Mouse (Mus musculus) left cerebral cortex, adult 11 months (tissue): ENCODE measurements around the gene Stat5a.
A peak's percentile ranks its signal among the peaks of the same experiment; 100 is the strongest.

Experiments
- DNase-seq: peaks from one replicate; pipeline ENCODE4 v3.0.0; 2022; ENCODE audit warnings: low spot score

Stat5a gene

DNA sequence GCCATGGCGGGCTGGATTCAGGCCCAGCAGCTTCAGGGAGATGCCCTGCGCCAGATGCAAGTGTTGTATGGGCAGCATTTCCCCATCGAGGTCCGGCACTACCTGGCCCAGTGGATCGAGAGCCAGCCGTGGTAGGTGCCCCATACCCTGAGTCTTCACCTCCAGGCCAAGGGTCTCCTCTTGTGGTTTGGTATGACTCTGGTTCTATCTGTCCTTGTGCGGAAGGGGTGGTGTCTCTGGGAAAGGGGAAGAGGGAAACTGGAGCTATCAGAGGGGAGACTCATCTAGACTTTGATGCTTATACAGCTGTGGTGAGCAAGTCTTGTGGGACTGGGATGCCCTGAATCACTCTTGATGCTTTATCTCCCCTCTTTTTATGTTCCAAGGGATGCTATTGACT lies 2.2 kb downstream of the Stat5a start:
- DNase-seq = no peak

DNA sequence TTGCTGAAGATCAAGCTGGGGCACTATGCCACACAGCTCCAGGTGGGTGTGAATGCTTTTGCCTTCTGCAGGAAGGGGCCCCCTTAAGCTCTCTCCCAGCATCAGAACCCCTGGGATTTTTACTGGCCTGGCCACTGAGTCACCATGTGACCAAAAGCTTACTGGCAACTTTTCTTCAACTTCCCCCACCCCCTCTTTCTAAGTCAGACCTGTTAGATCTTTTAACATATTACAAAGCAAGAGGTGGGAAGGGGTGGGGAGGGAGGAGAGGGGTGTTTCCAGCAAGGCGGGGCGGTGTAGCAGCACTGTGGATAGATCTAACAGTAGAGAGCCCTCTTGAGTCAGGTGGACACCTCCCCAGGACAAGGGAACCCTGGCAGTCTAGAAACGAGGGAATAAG lies 2.7 kb downstream of the Stat5a start:
- DNase-seq = no peak

DNA sequence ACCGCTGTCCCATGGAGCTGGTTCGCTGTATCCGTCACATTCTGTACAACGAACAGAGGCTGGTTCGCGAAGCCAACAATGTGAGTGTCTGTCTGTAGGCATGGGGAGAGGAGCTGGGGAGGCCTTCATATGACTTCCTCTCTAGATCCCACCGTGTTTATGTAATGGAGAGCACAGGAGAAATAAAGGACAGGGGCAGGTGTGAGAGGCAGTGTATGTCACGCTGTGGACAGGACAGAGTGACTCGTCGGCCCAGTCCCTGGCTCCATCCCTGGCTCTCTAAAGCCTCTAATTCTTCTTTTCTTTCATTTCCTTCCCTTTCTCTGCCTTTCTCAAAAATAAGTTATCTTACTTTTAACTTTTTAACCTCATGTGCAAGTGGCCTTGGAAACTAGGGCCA lies 4.0 kb downstream of the Stat5a start:
- no peak for DNase-seq

DNA sequence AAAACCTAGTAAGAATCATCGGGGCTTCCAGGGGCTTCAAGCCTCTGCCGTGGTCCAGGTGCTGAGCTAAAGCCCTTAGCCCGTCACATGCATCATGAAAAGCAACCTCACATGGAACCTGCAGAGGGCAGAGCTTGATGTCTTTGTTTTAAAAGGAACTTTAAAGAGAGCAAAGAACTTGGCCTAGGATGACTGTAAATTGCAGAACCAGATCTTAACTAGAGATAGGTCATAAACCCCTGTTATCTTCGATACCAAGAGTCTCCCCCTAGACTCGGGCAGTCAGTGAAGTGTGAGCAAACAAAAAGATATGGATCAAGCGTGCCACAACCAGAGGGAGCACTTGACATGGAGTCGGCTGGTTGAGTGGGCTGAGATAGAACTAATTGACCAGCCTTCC lies 6.5 kb downstream of the Stat5a start:
- DNase-seq = no peak

DNA sequence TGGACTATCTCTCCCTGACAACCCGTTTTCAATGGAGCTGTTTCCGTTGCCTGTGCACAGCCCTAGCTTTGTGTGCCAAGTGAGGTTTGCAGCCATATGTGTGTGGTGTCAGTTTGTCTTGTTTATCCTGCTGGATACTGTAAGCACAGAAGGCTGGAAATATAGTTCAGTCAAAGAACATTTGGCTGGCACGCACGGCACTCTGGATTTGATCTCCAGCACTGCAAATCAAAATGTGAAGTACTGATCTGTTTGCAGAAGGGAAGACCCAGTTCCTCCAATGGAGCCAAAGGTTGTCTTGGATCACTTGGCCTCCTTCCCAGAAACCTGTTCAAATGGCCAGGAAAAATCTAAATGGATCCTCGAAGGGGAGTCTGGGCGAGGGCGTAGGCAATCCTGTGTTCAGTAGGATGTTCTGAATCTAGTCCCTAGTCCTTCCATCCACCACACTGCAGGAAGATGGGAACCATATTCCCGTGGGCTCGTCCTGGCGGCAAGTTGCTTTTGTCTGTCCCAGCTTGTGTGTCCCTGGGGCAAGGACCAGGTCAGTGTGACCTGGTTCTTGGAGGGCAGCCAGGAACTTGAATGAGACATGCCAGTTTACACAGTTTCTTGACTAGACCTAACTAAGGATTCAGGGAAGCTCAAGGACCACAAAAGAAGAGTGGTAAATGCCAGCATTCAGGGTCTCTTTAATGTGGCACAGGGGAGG lies 11.3 kb downstream of the Stat5a start:
- DNase-seq = no peak

DNA sequence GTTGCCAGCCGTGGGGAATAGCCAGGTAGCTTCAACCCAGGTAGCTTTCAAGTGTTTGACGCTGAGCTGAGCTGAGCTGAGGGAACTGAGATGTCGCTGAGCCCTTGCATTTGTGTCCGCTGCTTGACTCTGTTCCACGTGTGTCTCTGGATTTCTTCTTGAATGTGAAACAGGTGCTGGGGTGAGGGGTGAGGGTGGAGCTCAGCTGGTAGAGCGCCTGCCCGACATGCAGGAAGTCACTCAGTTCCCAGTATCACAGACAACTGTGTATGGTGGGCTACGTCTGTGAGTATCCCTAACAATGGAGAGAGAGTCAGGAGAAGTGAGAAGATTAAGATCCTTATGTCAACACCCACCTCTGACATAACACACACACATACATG lies 11.8 kb downstream of the Stat5a start:
- no peak for DNase-seq

DNA sequence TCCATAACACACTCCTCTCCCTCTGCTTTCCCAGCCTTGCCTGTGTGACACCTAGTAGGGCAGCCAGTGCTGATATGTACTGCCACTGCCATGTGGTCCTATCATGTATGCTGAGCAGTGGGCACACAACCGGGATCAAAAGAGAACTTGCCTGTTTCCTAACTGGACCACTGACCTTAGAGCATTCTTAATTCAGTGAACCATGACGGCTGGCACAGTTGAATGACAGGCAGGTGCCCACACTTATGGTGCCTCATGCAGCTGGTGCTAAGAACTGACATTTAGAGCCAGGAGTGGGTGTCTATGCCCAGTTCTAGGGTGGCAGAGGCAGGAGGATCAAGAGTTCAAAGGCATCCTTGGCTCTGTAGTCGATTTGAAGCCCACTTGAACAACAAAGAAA lies 16.6 kb downstream of the Stat5a start:
- DNase-seq = no peak

DNA sequence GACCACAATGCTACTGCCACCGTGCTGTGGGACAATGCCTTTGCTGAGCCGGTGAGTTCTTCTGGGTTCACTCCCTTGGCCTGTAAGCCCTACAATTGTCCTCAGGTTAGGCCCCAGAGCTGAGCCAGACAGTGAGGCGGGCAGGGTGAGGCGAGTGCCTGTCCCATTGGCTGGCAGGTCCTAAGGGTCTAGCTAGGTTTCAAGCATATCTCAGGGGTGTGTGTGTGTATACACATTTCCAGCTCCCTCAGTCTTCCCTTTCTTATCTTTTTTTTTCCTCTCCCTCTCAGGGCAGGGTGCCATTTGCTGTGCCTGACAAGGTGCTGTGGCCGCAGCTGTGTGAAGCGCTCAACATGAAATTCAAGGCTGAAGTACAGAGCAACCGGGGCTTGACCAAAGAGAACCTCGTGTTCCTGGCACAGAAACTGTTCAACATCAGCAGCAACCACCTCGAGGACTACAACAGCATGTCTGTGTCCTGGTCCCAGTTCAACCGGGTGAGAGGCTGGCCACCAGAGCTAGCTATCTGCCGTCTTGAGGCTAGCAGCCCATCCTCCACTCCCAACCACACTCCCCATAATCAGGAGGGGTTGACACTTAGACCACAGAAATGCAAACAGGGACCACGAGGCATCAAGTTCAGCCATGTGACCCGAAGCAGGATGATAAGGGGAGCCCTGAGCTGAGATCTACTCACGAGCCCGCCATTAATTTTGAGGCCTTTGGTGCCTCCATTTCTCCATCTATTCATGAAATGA lies 20.3 kb downstream of the Stat5a start:
- DNase-seq = no peak

DNA sequence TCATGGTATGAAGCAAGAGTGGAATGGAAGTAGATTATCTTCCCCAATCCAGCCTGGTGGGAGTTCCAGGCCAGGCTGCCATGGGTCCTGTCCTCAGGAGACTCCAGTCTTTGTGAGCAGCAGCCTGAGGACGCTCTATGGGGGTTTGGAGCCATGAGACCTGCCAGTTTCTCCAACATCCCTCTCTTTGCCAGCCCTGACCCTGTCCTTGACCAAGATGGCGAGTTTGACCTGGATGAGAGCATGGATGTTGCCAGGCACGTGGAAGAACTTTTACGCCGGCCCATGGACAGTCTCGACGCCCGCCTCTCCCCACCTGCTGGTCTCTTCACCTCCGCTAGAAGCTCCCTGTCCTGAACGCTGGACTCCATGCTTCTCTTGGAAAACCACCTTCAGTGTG lies 24.5 kb downstream of the Stat5a start:
- no peak for DNase-seq

DNA sequence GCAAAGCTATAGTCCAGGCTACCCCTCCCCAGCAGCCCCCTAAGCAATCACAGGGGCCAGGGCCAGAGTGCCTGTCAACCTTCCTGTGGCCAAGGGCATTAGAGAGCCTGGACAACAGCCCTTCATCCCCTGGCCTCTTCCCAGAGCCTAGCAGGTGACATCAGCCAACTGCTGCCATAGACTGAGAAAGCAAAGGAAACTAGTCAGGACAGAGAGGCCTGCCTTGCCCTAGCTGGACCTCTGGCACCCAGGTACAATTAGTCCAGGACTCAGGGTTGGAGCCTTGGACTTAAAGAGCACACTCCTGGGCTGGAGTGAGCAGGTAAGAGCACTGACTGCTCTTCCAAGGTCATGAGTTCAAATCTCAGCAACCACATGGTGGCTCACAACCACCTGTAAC lies 26.3 kb downstream of the Stat5a start:
- DNase-seq = no peak

DNA sequence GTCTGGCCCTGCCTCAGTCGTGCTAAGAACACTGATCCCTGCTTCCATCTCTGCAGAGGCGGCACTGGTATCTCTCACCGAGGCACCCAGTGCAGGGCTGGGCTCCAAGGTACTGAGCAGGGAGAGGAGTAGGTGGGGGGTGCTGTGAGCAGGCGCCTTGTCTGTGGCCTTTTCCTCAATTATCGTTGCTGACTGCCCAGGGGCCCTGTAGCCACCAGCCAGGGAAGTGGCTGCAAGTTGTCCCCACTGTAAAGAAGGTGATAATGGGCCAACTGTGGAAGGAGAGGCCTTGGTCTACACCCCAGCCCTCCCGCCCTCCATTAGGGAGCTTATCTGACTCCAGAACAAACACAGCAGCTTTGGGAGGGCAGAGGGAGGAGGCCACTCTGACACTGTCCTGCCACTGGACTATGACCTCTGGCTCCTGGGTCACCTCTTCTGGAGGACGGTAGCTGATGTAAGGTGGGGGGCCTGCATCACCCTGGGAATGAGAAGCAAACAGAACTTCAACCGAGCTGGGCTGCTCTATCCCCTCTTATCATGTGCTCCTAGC lies 27.1 kb downstream of the Stat5a start:
- DNase-seq = no peak

DNA sequence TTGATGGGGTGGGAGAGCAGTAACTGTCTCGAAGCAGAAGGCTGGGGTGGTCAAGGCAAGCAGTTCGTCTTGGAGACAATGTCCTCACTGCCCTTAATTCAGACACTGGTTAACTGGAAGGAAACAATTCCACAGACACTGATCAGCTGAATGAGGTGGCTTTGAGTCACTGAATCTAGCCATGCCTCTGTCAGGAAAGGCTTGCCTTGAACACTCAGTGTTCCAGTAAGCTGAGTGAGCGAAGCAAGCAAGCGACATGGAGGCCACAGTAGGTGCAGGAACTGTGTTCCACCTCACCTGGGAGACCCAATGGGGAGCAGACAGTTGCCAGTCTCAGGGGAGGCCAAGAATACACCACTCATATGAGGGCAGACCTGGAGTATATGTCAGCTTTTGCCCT lies 28.1 kb downstream of the Stat5a start:
- no peak for DNase-seq

DNA sequence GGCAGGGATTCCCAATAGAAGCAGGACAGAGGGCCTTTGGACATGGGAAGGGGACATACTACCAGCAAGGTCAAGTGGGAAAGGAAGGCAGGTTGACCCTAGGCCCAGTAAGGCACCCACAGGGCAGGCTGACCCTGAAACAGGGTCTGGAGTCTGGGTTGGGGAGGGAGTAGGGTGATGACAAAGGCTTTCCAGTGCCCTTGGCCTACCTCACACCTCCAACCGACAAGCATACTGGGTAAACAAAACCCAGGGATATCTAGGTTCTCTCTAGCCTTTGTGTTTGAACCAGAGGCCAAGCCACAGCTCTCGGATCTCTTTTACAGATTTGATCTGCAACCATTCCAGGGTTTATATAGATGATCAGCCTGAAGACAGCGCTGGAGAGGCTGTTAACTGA lies 28.6 kb downstream of the Stat5a start:
- DNase-seq = no peak

DNA sequence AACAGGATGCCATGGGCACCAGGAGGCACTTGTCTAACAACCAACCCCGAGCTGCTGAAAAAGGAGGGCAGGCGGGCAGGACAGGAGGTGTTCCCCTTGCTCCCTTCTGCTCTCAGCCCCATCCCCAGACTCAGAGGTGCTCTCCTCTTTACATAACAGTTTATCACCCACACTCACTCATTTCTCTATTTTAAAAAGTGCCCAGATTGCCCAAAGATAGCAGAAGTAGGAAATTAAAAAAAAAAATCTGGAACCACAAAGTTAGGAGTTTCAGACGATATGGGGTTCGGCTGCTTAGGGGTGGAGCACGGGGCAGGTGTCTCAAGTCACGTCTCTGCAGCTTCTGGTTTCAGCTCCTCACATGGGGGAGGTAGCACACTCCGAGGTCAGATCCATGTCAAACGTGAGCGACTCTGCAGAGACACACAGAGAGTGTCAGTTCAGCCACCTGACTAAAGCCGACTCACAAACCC lies 29.2 kb downstream of the Stat5a start:
- DNase-seq = no peak

DNA sequence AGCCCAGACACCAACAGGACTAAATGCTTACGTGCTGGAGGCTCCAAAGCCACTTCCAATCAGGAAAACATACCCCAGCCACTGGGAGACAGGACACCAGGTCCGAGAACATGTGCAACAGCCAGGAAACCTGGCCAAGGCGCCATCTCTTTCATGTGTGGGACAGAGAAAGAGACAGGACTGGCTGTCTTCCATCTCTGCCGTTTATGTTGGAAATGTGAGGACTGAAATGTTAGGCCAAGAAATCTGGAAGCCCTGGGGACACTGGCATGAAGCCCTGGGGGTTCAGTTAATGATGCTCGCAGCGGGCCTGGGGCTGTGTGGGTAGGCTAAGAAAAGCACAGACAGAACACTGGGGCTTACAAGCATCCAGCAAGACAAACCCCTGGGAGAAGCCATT lies 31.3 kb downstream of the Stat5a start:
- DNase-seq = no peak

DNA sequence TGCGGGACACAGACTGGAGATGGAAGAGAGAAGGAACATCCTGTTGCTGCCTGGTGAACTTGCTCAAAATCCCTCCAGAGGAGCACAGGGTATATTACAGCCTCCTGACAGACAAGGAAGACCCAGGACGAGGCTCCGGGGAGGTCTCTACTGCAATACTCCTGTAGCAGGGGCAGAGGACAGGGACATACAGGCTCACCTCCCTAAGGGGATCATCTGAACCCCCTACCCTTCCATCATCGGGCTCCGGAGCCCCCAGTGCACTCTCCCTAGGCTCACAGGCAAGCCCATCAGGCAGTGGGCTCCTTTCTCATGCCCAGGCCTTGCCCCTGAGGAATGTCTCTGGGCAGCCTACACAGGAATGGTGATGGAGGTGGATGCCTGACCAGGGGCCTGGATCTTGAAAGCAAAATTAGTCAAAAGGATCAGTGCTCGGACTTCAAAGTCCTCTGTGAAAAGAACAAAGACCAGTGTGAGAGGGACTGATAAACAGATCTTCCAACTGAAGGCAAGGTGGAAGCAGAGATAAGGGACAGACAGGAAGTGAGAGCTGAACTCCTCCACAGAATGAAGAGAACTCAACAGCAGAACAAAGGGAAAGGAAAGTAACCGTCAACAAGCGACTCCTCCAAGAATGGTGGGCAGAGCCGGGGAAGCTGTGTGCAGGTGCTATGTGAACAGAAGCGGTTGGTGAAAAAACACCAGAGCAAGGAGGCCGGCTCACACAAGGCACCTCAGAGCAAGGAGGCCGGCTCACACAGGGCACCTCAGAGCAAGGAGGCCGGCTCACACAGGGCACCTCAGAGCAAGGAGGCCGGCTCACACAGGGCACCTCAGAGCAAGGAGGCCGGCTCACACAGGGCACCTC lies 32.3 kb downstream of the Stat5a start:
- no peak for DNase-seq

DNA sequence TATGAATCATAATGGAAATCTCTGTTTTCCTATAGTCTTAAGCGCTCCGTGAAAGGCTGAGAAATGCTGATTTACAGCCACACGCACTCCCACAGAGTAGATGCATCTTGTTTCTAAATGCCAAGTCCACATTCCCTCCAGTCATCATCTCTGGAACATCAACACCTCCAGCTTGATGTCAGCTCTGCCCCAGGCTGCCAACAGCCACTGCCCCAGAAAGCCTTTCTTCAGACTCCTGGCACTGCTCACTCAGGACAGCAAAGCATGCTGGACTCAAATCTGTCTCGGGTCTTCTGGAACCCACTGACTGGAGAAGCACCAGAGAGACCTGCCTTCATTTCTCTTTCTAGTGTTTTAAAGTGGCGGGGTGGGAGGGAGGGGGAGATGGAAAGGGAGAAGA lies 33.3 kb downstream of the Stat5a start:
- no peak for DNase-seq

DNA sequence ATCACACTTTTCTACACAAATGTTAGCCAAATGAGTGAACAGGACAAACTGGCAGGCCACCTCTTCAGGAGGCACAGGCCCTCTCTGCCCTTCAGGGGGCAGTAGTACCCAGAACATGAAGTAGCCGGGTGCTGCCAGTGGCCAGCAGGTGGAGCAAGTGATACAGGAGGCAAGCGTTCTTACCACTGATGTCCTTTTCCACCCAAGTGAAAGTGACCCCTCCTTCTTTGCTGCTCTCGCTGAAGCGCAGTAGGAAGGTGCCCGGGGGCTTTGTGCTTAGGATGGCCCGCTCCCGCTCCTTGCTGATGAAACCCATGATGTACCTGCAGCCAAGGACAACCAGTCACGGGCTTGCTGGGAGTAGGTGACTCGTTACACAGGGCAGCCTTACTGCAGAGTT lies 34.3 kb downstream of the Stat5a start:
- peak; percentile 79 for DNase-seq

DNA sequence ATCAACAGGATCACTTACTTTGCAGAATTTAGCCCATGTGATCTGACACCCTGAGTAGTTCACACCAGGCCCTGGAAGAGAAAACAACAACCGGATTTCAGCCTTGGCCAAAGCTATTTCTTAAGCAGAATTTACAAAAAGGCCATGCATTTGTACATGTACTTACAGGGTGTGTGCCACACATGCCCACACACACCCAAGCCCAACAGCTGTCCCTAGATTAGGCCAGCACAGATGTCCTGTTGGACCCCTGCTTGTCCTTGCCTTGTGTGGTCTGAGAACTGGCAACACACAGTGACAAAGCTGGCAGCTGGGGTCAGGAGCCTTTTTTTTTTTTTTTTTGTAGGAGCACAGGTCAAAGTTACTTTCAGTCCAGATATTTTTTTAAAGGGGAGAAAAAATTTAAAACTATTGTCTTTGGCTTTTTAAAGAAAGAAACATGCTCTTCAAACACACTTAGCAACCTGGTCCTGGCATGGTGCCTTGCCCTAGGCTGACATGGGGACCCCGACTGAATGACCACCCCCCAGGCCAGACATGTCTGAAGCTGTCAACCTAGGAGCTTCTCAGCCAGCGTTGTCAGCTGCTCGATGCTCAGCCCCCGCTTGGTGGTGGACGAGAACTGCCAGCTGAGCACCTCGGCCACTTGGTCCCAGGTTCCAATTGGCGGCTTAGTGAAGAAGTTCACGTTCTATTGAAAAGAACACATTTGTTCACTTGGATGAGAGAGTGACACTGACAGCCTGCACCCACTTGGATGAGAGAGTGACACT lies 35.2 kb downstream of the Stat5a start:
- no peak for DNase-seq

DNA sequence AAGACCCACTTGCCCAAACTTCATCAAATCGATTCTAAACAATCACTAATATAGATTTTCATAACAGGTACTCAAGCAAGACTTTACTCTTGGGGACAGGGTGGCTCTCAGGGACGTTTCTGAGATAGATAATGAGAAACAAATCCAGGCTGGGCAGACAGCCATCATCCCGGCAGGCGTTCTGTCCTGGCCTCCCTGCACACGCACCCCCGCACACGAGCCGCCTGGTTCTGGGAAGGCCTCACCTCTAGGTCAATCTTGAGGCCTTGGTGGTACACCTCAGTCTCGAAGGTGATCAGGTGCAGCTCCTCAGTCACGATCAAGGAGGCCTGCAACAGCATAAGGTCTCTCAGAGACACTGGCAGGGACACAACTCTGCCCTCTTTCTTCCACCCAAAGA lies 36.9 kb downstream of the Stat5a start:
- DNase-seq = no peak

DNA sequence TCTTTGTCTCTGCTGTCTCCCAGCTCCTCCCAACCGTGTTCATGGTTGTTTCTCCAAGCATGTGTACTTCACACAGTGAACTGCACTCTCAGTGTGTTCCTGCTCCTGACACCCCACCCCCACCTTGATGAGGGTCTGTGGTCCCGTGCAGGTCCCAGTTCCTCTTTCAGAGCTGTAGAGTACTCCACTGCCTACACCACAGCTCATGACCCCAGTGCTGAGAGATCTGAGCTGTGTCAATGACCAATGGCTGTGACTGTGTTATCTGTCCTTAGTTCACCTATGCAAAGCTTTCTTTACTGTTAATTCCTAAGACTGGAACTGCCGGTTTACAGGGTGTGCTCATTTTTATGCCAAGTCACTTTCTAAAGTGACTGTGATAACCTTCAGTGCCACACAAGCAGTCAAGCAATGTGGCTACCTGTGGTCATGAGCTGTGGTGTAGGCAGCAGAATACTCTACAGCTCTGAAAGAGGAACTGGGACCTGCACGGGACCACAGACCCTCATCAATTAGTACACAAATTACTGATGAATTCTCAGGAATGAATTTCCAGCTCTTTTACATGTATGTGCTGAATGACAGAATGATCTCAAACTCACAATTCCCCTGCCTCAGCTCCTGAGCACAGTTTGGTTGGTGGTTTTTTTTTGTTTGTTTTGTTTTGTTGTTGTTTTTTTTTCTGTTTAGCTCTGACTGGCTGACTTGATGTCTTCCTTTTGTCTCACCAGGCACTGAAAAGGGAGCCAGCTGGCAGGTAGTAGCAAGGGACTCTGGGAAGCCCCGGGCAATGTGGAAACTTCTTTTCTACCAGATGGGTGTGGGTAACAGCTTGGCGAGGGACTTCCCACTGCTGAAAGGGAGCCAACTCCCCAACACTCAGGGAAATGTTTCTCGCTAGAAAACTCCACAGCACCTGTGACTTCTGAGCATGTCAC lies 38.4 kb downstream of the Stat5a start:
- DNase-seq = no peak
